Mouse (Mus musculus) 416B (cell line): ENCODE data around the gene Nuak2.

ENCODE experiments used
- DNase-seq: peaks from one replicate; pipeline ENCODE4 v3.0.0; 2011; ENCODE audit warnings: low read depth

The Nuak2 gene

DNA sequence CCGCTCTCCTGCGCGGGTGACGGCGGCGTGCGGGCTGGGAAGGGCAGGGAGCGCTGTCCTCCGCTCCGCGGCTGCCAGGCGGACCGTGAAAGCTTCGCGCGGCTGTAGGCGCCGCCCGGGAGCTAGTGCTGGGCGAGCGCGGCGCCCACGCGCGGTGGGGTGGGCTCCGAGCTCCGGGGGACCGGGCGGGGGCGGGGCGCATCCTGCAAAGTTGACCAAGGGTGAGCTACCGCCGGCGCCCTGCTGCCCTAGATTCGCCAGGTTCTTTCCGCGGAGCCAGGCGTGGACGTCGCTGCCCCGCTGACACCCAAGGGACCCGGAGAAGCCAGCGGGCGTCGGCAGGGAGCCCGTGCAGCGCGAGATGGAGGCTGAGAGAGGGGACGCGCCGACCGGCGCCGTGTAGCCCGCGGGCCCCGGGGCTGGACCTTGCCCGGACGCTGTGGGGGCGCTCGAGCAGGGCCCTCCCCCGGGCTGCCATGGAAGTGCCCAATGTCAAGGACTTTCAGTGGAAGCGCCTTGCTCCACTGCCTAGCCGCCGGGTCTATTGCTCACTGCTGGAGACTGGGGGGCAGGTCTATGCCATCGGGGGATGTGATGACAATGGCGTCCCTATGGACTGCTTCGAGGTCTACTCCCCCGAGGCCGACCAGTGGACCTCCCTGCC, 17.0 kb upstream of the Nuak2 start:
- DNase-seq, result no peak

DNA sequence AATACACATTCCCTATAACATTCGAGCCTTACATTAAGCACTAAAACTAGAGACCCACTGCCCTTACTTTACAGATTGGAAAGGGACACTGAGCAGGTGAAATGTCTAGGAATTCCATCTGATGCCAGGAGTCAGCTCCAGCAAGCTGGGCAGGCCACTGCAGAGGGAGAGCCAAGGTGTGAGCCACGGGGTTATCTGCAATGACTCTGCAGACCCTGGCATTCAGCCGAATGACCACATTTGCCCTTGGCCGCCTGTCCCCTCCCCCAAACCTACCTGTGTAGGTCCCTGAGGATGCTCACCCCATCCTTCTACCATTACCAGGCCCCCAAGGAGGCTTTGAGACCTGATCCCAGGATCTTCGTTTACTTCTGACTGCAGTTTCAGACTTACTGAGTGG, 16.2 kb upstream of the Nuak2 start:
- DNase-seq, result no peak

DNA sequence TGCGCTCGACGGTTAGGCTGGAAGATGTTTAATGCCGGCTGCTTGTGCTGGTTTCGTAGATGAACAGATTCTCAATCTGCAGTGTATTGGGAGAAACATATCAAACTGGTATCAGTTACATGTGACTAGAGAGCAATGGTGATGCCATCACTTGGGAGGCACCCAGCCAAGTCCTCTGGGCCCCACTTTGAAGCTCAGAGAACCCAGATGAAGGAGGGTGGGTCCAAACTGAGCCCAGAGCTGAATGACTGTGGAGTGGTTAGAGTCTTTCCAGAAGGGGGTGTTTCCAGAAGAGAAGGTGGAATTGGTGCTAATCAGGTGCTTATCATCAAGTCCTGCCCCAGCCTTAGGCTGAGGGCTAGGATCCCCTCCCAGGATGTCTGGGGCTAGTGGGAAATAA, 14.7 kb upstream of the Nuak2 start:
- DNase-seq, result no peak

DNA sequence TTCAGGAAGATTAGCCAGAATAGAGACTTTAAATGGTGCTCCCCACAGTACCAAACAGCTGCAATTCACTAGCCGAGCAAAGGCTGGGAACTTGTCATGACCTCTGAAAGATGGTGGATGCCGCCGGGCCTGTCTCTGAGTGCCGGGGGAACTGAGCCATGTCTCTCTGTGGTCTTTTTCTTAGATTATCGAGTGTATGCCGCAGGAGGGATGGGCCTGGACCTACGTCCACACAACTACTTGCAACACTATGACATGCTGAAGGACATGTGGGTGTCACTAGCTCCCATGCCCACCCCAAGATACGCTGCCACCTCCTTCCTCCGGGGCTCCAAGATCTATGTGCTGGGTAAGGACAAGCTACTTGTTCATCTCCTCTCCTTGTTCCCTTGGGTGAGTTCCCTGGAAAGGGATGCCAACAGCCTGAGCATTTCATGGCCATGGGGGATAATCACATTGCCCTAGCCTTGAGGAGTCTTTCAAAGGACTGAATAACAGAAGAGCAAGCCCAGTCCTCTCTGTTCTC, 13.5 kb upstream of the Nuak2 start:
- DNase-seq, result no peak

DNA sequence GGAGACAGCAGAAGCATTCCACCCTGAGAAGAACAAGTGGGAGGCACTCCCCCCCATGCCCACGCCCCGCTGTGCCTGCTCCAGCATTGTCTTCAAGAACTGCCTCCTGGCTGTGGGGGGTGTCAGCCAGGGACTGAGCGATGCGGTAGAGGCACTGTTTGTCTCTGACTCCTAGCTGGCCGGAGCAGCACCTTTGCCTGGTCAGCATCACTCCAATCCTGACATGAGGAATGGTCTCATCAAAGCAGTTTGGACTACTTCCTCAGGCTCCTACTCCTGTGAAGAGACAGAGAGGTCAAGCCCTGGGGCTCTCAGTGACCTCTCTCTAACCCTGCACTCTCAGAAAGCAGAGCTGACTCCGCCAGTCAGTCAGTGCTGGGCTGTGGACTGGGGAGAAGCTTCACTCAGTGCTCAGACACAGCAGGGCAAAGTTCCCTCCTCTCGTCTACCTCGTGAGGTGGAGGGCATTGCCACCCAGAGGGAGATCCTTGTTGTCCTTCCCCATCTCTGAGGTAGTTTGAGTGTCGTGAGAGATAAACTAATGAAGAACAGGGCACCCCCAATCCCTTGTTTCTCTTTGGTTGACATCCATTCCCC, 11.2 kb upstream of the Nuak2 start:
- DNase-seq, result no peak

DNA sequence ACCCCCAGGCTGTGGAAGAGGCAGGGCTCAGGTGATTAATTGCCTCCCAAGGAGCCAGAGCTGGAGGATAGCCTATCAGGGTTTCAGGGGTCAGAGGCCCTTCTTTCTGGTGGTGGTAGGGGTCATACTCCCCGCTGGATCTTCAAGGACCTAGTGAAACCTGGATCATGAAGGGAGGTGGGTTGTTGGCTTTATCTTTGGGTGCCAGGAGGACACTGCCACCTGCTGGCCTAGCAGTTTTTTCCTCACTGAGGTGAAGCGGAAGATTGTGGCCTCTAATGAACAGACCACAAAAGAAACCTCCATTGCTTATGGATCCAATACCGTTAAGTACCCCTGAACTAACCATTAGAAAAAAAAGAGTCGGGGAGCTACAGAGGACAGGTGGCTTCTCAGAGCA, 9.8 kb upstream of the Nuak2 start:
- peak; percentile 56 for DNase-seq

DNA sequence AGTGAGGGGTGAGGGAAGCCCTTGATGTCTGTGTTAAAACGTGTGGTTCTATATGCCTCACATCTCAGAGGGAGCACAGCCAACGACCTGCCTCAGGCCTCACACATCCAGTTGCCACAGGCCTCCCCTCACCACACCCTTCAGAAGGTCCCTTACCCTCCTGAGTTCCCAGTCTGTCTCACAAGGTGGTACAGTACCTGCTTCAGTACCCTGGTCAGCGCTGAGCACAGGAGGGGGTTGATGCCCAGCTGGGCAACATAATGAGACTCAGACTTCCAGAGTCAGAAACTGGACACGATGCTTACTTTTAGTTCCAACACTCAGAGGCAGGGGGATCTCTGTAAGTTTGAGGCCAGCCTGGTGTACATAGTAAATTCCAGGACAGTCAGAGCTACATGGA, 9.1 kb upstream of the Nuak2 start:
- peak; percentile 36 for DNase-seq

DNA sequence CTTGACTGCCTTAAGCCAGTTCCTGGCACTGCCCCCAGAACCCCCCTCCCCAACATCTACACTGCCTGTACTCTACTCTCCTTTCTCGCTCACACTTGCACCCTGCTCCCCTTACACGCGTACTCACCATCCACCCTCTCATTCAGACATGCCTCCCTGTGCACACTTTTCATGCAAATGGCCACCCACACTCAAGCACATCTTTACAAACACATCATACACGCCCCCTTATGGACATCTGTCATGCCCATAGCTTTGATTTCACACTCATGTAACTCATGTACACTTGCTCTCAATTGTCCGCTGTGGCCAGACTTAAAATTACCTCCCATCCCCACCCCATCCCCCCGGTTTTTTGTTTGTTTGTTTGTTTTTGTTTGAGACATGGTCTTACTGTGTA, 8.0 kb upstream of the Nuak2 start:
- no peak for DNase-seq

DNA sequence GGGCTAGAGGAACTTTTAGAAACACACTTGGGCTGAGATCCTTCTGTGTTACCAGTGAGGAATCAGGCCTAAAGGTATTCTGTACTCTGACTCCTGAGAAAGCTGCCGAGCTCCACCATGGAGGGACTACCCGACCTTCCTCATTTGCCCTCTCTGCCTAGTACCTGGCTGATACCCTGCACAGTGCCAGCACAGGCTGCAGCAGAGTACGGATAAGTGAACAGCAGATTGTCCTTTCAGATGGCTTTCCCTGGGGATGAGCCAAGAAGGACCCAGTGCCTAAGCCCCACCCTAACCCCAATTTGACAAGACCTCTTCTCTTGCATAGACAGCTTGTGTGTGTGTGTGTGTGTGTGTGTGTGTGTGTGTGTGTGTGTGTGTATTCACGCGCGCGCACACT, 7.3 kb upstream of the Nuak2 start:
- peak; percentile 41 for DNase-seq

DNA sequence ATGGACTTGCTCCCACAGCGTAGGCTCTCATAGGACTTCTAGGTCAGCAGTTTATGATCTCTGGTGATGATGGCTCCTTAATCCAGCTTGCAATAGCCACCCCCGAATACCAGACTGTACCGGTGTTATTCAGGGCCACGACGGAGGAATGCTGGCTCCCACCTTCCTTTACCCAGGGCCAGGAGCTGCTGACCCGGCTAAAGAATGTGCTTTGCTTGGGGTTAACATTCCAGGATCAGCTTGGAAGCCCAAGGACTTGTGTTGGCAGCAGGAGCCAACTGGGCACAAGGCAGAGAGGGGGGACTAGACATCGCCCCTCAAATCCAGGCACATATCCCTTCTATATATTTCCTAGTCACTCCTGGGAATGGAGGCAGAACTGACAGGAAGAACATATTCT, 5.2 kb upstream of the Nuak2 start:
- DNase-seq, result no peak

DNA sequence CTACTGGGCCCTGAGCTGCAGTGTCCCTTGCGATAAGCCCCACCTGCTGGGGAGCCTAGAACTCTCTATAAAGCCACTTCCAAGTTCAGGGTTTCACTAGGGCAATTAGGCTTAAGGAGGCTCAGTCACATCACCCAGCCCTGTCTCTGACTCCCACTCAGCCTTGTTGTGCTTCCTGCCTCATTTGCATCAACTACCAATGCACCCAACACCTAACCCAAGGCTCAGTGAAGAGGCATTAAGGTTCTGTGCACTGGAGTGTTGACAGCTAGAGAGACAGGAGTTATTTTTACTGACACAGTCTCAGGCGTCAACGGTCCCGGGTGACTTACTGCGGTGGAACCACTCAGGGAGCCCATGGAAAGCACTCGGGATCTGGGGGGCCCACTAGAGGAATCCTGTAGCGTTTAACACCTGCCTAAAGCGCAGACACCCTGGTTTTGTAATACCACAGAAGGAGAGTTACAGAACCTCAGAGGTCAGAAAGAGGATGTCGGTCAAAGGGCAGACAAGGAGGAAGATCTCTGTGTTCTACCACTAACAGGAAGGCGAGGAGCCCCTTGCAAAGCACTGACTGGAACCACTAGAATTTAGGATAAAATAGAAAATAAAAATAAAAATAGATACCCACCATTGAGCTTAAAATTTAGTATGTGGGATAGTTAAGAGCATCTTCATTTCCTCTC, 4.6 kb upstream of the Nuak2 start:
- peak; percentile 65 for DNase-seq

DNA sequence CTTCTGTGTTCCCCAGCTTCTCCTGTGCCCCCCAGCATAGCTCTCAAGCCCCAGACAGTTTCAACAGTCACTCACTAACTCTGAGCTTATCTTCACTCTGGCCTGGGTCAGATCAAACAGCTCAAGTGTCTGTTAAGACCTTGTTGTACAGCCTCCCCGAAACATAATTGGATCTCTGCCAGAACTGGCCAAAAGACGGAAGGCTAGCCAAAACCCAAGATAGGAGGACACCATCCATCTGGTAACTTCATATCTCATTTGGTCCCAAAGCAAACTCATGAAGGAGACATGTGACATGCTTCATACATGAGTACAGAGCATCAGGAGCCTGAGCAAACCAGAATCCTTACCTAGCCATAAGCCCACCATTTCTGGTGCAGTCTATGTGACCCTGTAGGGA, 3.9 kb upstream of the Nuak2 start:
- peak; percentile 91 for DNase-seq

DNA sequence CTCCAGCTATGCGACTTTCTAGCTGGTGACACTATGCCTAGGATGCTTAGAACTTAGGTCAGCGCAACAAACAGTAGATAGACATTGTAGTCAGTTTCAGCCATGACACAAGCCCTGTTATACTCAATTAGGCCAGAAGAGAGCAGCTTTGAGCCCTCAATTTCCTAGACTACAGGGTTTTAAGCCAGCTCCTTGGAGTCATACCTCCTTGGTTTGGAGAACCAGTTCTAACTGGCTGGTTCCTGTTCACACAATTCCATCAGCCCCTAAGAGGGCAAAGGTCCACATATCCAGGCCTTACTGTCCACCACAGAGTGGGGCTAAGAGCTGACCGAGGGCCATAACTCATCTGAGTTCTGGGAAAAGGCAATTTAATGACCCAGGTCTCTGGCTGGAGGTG, 3.2 kb upstream of the Nuak2 start:
- peak; percentile 87 for DNase-seq

DNA sequence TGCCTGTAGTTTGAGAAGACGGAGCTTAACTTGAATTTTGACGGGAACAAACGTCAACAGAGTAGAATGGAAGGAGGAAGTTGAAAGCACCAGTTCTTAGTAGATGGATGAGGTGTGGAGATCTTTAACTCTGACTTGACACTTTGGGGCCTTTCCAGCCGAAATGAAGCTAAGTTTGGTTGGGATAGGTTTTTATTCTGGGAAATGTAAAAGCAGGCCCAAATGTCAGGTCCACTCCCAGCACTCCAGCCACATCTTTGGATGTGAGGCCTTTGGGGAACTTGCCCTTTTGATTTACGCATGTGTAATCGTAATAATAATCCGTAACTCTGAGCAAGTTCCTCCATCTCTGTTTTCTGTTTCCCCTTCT, 684 bp downstream of the Nuak2 start:
- DNase-seq, result no peak

DNA sequence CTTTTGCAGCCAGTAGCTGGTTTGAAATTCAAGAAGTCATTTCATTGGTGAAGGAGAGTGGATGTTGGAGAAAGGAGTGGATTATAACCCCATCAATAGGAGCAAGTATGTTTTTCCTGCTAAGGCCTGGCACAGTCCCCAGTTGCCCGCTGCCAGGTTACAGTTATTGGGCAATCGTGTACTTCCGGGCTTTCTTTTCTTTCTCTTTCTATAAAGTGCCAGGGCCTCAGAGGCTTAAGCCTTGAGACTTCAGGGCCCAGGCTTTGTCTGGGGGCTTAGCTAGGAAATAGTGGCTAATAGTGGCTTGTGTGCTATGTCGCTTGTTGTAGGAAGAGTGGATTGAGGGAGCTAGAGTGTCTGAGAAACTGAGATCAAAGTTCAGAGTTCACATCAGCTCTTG, 1.5 kb downstream of the Nuak2 start:
- peak; percentile 86 for DNase-seq

DNA sequence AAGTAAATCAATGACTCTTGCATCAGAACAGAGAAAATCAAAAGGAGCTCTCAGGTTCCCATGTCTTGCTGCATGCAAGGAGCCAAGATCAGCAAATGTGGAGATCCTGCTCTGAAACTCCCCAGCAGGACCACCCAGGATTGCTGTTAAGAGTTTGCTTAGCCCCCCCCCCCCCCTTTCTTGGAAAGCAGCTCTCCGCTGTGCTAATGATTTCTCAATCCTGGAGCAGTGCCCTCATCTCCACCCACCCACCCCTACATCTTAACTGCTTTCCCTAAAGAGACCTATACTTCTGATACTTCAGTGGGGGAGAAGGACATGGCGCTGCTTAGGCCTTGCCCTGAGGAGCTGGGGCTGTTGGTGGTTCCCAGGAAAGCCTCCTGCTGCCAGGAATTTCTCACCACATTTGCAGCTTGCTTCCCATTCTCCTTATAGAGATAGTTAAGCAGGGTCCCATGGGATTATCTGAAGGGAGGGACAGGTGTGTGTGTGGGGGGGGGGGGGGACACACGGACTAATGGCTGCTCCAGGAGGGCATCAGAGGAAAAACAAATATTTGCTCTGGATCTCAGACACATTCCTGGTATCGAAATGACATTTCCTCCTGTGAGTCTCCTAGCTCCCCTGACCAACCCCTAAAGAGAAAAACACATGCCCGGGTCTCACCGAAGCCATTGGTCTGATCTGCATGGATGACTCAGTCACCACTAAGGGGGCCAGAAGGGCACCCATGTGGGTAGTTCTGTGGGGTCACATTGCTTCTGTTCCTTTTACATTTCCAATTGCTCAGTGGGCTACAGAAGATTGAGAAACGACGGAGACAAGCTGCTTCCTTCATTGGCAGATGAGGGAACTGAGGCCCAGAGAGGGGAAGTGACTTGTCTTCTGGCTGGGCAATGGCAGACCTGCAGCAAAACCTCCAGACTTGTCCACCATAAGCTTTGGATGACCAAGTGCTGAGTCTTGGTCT, 2.3 kb downstream of the Nuak2 start:
- peak; percentile 95 for DNase-seq

DNA sequence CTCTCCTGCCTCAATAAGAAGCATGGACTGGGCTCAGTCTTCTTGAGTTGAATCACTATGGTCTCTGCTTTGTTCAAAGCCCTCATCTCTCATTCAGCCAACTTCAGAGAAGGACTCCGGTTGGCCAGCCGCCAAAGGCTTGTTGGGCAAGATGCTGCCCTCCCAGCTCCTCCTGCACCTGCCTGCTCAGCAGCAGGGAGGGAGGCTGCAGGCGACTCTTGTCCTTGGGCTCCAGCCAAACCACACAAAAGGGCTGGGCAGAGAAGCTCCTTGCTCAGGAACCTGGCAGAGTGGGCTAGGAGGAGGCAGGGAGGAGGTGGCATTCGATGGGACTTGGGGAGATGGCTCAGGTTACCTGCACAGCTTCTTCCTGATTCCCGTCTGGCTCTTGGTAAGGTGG, 3.3 kb downstream of the Nuak2 start:
- peak; percentile 95 for DNase-seq

DNA sequence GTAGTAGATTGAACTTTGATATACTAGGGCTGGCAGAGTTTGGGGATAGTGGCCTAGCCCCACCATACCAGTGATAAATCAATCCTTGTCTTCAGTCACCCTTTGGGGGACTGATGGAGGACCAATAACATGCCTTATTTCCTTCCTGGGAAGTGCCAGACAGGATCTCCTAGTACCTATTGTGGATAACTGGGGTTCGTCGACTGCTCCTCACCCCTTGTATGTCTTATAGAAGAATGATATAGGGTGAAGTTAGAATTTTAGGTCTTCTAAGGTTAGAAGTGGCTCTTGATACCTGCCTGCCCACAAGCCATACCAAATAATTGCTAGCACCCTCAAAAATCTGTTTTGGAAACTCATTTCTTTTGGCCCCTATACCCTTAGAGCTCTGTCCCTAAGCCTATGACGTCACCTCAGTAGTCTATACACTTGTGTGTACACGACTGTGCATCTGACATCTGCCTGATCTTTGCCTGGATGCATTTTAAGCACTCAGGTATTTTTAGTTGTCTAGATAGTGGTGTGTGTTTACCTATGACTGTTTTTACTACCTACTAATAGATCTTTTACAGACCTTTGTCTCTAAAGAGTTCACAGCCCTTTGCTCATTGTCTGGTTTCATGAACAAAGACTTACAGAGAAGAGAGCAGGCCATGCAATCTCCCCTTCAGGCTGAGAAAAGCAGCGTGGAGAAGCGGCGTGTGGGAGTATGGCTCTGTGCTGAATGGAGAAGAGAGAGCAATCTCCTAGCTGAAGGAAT, 6.1 kb downstream of the Nuak2 start:
- no peak for DNase-seq

DNA sequence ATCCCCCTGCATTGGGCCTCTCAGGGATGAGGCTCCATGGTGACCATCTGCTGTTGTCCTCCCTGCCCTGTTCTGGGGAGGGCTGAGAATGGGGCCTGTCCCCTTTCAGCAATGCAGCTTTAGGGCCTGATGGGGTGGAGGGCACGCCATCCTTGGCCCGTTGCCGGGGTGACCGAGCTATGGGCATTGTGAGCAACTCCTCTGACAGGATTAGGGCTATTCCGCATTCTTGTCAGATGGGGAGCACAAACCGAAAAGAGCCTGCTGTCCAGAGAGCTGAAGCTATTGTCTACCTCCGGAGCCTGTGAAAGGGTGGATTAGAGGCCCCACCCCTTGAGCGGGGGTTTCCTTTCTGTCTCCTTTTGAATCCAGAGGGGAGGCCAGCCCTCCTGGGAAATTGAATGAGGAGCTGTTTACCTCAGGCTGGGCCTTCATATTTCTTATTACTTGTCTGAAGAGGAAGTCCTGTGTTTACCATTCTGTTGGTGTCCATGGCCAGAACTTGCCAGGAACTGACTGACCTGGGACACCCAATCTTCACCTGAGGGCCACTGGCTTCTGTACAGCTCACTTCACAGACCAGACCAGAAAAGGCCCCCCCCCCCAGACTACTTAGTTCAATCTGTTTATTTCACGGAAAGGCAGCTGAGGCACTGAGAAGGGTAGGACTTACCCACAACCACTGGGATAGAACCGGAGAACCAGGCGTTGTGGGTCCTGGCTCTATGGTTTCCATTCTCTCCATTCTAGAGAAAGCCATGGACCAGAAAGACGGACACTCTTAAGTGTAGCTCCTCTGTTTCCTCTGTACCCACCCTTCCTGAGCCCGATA, 7.0 kb downstream of the Nuak2 start:
- DNase-seq, result no peak

DNA sequence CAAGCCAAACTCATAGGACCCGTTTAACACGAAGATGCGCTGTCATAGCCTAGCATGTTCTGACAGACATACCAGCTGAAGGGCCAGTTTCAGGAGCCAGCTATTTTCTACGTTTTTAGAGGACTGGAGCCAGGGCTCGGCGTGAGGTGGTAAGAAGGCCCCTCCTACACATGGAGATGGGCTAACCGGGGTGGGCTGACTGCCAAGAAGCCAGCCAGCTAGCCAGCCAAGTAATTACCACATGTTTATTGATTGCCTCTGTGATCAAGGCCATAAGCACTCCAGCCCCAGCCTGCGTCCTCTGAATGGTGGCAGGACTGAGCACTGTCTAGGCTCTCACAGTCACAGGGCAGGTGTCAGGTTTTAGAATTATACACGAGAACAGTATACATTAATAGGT, 10.9 kb downstream of the Nuak2 start:
- peak; percentile 29 for DNase-seq

DNA sequence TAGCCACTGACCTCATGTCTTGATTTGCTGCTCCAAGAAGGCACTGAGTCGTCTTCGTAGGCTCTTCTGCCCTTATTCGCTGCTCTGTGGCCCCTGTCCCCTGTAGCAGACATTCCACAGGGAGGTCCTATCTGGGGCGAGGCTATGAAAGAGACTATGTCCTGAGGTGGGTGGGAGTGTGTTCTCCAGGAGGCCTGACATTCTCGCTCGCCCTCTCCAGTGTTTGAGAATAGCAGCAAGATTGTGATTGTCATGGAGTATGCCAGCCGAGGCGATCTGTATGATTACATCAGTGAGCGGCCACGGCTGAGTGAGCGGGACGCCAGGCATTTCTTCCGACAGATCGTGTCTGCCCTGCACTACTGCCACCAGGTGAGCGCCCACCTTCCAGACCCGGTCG, 11.6 kb downstream of the Nuak2 start:
- no peak for DNase-seq
